Mouse (Mus musculus): ENCODE data around the gene Rps3a1. TPM values are rescaled to one million over a fixed set of nuclear protein-coding genes. Genes with fewer than 3 reads are reported as not detected.

The Rps3a1 gene
- 1,563 and 1,626 TPM in 2 replicates for polyA plus RNA-seq (2021; fragmentation: Nextera tagmentation)
- long read RNA-seq, experiment 1, transcript Rps3a1-201 (6 exons, 977 nt): major isoform, 649 of 670 reads
- long read RNA-seq, experiment 1, partial matches to known transcripts: 14 of 670 reads
- long read RNA-seq, experiment 1, other reads (novel, unspliced or antisense): 7 of 670 reads
- long read RNA-seq, experiment 2, transcript Rps3a1-201 (6 exons, 977 nt): major isoform, 1,502 of 1,587 reads
- long read RNA-seq, experiment 2, partial matches to known transcripts: 67 of 1,587 reads
- long read RNA-seq, experiment 2, other reads (novel, unspliced or antisense): 18 of 1,587 reads

GRCm38 (mm10) chr3:86142263-86142933, at the start of gene Rps3a1:
Gene Rps3a1 (minus strand): TSS chr3:86142702.

Other genes starting within 250 kb of the Rps3a1 start
- gene Sh3d19, start 171.6 kb downstream of the Rps3a1 start, polyA plus RNA-seq (2021; fragmentation: Nextera tagmentation): 1.2 and 10.0 TPM in 2 replicates
- gene Prss48, start 140.2 kb downstream of the Rps3a1 start, polyA plus RNA-seq (2021; fragmentation: Nextera tagmentation): not detected in 2 replicates
- 1.6 and 2.0 TPM in 2 replicates for gene Lrba, start 82.0 kb upstream of the Rps3a1 start, polyA plus RNA-seq (2021; fragmentation: Nextera tagmentation)

Measured in left cerebral cortex, adult 6 months (tissue).